Mouse (Mus musculus) stomach, adult 2 months (tissue): Measurements from ENCODE around the gene Atp2a3. TPM values are rescaled to one million over a fixed set of nuclear protein-coding genes. Genes with fewer than 3 reads are reported as not detected.

Experiments used
- polyA plus RNA-seq: library from polyadenylated mRNA; depleted of rRNA; stranded (reverse); fragments of >200 nt; gene quantifications from 2 replicates; pipeline ENCODE4 v1.2.3, GENCODE M21; 2012; rRNA removed

Atp2a3 gene
- polyA plus RNA-seq: 108 and 126 TPM in 2 replicates

DNA sequence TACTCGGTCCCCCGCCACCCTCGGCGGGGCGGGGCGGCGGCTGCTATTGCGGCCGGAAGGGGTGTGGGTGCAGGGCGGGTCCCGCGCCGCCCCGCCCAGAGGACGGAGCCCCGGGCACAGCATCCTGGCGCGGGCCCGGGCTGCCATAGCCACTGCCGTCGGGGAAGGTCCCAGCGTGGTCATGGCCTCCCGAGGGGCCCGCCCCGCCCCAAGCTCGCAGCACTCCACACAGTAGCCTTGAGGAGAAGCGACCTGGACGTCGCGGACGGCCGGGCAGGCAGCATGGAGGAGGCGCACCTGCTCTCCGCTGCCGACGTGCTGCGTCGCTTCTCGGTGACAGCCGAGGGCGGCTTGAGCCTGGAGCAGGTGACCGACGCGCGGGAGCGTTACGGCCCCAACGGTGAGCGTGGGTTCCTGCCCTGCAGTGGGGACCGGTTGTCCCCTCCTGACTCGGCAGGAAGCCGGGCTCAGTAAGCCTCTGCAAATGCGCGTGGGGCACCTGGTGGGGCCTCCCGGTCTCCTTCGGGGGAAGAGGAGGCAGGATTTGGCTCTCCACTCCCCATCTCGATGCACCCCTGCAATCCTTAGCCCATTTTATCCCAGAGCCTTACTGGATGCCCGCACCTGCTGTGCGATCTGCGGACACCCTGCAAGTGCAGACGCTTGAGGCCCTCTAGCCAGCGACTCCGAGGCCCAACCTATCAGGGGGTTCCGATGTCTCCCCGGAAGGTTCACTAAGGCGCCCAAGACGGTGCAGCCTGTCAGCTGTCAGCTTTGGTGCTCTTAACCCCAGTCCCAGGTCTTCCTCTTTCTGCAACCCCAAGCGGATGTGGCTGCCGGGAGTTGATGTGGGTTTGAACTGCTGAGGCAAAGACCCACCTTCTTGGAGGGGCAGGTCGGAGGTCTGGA, at the start of gene Atp2a3:
Atp2a3 (plus strand) TSS at position 98 of the 909 bp plus-strand sequence.

GRCm38 (mm10) chr11:72998771-72999170, 37.8 kb downstream of the Atp2a3 start, which contains the start of gene P2rx1:
Gene P2rx1 (plus strand): TSS chr11:72999103.

GRCm38 (mm10) chr11:73018471-73019146, 57.6 kb downstream of the Atp2a3 start, which contains the start of gene Camkk1:
Gene Camkk1 (plus strand): TSS chr11:73019008.

Other genes with a start within 250 kb of the Atp2a3 start
- gene Cyb5d2, start 165.0 kb upstream of the Atp2a3 start, polyA plus RNA-seq: 1.1 and 1.5 TPM in 2 replicates
- 10.5 and 14.7 TPM in 2 replicates for gene Zzef1, start 164.9 kb upstream of the Atp2a3 start, polyA plus RNA-seq
- gene P2rx1, start 37.9 kb downstream of the Atp2a3 start, polyA plus RNA-seq: 2.6 and 3.3 TPM in 2 replicates
- 2.8 and 3.7 TPM in 2 replicates for gene Camkk1, start 57.8 kb downstream of the Atp2a3 start, polyA plus RNA-seq
- gene Ncbp3, start 86.6 kb downstream of the Atp2a3 start, polyA plus RNA-seq: 0.52 and 0.67 TPM in 2 replicates
- gene Itgae, start 129.4 kb downstream of the Atp2a3 start, polyA plus RNA-seq: 0.28 and 0.52 TPM in 2 replicates
- 1.00 and 1.3 TPM in 2 replicates for gene Haspin, start 177.1 kb downstream of the Atp2a3 start, polyA plus RNA-seq
- 0.25 and 0.48 TPM in 2 replicates for gene P2rx5, start 199.3 kb downstream of the Atp2a3 start, polyA plus RNA-seq
- gene Emc6, start 215.9 kb downstream of the Atp2a3 start, polyA plus RNA-seq: 24.6 and 59.8 TPM in 2 replicates
- gene Tax1bp3, start 215.9 kb downstream of the Atp2a3 start, polyA plus RNA-seq: 70.2 and 75.3 TPM in 2 replicates
- gene Ctns, start 237.9 kb downstream of the Atp2a3 start, polyA plus RNA-seq: 8.0 and 9.1 TPM in 2 replicates
- 2.5 and 2.7 TPM in 2 replicates for gene Shpk, start 238.3 kb downstream of the Atp2a3 start, polyA plus RNA-seq